Mouse (Mus musculus): Measurements from ENCODE around the gene Ubtf.

DNA sequence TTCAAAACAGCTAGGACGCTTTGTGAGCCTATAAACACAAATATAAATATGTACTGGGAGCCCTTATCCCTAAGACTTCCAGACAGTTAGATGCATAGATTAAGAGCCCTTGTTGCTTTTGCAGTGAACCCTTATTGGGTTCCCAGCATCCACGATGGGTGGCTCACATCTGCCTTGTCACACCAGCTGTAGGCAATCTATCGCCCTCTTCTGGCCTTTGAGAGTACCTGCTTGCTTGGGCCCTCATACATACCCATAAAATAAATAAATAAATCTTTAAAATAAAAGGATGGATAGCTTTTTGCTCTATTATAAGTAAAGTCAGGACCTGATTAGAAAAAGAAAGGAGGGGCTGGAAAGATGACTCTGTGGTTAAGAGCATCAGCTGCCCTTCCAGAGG, 61.0 kb downstream of the Ubtf start:
- TF ChIP-seq CTCF (IDR thresholded peaks at IDR 0.05; ENCODE audit: low read depth, low read length), result no peak
- TF ChIP-seq POLR2A (IDR thresholded peaks at IDR 0.05; ENCODE audit: borderline replicate concordance, low read depth, low read length), result no peak
